Mouse (Mus musculus): ENCODE results near the gene Hmcn2. TPM values are rescaled to one million over a fixed set of nuclear protein-coding genes. Genes with fewer than 3 reads are reported as not detected.

The Hmcn2 gene
- total RNA-seq (2014; rRNA removed) (0.68 TPM in 2 replicates), polyA plus RNA-seq (2015; fragmentation: Nextera tagmentation; extraction: Ambion mirVana) (0.16 and 0.54 TPM in 2 replicates)

DNA sequence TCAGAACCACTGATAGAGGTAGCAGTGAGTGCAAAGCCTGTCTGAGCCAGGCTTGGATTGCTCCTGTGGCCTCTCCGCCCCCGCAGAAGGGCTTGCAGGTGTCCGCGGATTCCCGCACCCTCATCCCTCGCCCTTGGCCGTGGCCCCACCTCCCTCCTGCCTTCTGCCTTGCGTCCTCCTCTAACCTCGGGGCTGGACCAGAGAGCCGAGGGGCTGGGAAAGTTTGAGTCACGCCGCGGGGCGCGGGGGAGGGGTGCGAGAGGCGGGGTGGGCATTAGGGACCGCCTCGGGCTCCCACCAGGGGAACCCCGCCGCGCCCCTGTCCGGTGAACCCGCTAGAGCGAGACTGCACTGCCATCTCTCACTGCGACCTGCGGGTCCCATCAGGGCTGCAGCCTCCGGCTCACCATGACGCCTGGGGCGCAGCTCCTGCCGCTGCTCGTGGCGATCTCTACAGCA lies at the start of gene Hmcn2:
Gene Hmcn2, plus strand, starts transcription at position 409 of the 459 bp plus-strand sequence.
- Histone ChIP-seq H3K27ac (no peak within 1 kb of the TSS), H3K4me2 (ENCODE audit: low read depth, low read length) (peak within 1 kb of the TSS; percentile 49), H3K9ac (replicated peaks; ENCODE audit: low read length) (peak within 1 kb of the TSS; percentile 24; the same call in 1 of the 2 replicates), H3K4me3 (ENCODE audit: low read length) (peak within 1 kb of the TSS; percentile 26), H3K4me1 (ENCODE audit: insufficient read depth, low read length) (no peaks in the 10 kb centered on the region), H3K27me3 (ENCODE audit: insufficient read depth, low read length) (peaks cover 34% of the 10 kb centered on the region), H3K36me3 (ENCODE audit: insufficient read depth, low read length) (no peaks in the 10 kb centered on the region), H3K9me3 (ENCODE audit: low read length) (no peaks in the 10 kb centered on the region)
- WGBS = 3% methylated on average over 29 of the region's 33 CpGs
- DNase-seq (ENCODE audit: low spot score) (no peak), ATAC-seq (no peak)
- TF ChIP-seq CTCF (IDR thresholded peaks at IDR 0.05; ENCODE audit: low read depth) = no peak

DNA sequence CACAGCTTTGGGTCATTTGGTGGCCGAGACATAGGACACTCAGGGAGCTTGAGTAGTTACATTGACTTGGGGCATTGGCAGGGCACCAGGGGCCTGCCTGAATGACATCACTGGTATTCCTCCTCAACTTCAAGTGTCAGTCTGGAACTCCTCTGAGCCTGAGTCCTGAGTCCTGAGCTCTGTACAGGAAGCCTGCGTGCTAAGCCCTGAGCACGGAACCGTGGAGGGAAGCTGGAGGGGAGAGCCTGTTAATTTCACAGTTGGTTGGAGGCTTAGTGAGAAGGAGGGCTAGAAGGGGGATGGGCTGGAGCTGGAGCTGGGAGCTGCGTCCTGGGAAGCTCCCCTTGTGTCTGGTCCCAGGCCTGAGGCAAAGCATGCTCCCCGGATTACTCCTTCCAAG lies 46.8 kb upstream of the Hmcn2 start:
- H3K4me2 ChIP-seq (ENCODE audit: low read depth, low read length) = no peak overlapping the region
- H3K27ac ChIP-seq = peak overlapping the region; percentile 32
- no peaks in the 10 kb centered on the region for H3K9me3 ChIP-seq (ENCODE audit: low read length)
- TF ChIP-seq CTCF (IDR thresholded peaks at IDR 0.05; ENCODE audit: low read depth) = no peak
- H3K9ac ChIP-seq (replicated peaks; ENCODE audit: low read length) = no peak overlapping the region
- H3K36me3 ChIP-seq (ENCODE audit: insufficient read depth, low read length) = no peaks in the 10 kb centered on the region
- H3K27me3 ChIP-seq (ENCODE audit: insufficient read depth, low read length) = no peaks in the 10 kb centered on the region
- DNase-seq (ENCODE audit: low spot score) (peak; percentile 51), ATAC-seq (no peak)
- WGBS = 14% methylated on average over 6 of the region's 6 CpGs
- peaks cover 50% of the 10 kb centered on the region for H3K4me1 ChIP-seq (ENCODE audit: insufficient read depth, low read length)
- H3K4me3 ChIP-seq (ENCODE audit: low read length) = no peak overlapping the region

DNA sequence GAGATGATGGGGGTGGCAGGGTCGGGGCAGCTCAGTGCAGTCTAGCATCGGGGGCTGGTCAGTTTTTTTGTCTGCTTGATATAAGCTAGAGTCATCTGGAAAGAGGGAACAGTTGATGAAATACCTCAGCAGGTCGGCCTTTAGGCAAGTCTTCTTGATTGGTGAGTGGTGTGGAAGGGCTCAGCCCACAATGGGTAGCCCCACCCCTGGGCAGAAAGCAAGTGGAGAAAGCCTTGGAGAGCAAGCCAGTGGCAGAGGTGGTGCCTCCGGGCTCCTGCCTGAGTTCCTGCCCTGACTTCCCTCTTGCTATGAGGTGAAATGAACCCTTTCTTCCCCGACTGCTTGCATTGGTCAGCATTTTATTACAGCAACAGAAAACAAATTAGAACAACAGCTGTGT lies 45.6 kb upstream of the Hmcn2 start:
- Histone ChIP-seq H3K9ac (replicated peaks; ENCODE audit: low read length) (no peak overlapping the region), H3K4me1 (ENCODE audit: insufficient read depth, low read length) (peaks cover 43% of the 10 kb centered on the region), H3K36me3 (ENCODE audit: insufficient read depth, low read length) (no peaks in the 10 kb centered on the region), H3K9me3 (ENCODE audit: low read length) (no peaks in the 10 kb centered on the region), H3K27me3 (ENCODE audit: insufficient read depth, low read length) (no peaks in the 10 kb centered on the region), H3K27ac (peak overlapping the region; percentile 16; the same call in 1 of the 2 replicates), H3K4me2 (ENCODE audit: low read depth, low read length) (no peak overlapping the region), H3K4me3 (ENCODE audit: low read length) (no peak overlapping the region)
- TF ChIP-seq CTCF (IDR thresholded peaks at IDR 0.05; ENCODE audit: low read depth) = no peak
- WGBS = 45% methylated on average over 5 of the region's 5 CpGs
- DNase-seq (ENCODE audit: low spot score) (no peak), ATAC-seq (no peak)

DNA sequence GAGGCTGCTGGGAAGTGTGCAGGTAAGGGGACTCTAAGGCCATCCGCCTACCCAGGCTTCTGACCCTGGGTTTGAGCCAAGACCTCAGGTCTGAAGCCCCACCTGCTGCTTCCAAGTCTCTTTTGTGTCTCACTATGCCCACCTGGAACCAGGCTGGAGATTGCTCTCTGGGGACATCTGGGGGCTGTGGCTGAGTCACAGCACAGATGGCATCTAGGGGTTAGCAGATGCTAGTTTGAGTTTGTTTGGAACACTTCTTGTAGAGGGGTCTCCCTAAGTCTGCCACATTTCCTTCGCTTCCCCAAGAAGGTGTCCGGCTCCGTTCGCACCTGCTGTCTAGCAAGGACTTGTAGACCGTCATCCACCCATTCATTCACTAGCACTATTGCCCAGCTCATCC lies 45.0 kb upstream of the Hmcn2 start:
- H3K4me1 ChIP-seq (ENCODE audit: insufficient read depth, low read length) = peaks cover 38% of the 10 kb centered on the region
- ATAC-seq (no peak), DNase-seq (ENCODE audit: low spot score) (no peak)
- no peaks in the 10 kb centered on the region for H3K9me3 ChIP-seq (ENCODE audit: low read length)
- H3K9ac ChIP-seq (replicated peaks; ENCODE audit: low read length) = no peak overlapping the region
- H3K4me2 ChIP-seq (ENCODE audit: low read depth, low read length) = no peak overlapping the region
- no peak for TF ChIP-seq CTCF (IDR thresholded peaks at IDR 0.05; ENCODE audit: low read depth)
- H3K36me3 ChIP-seq (ENCODE audit: insufficient read depth, low read length) = no peaks in the 10 kb centered on the region
- 66% methylated on average over 6 of the region's 6 CpGs for WGBS
- H3K4me3 ChIP-seq (ENCODE audit: low read length) = no peak overlapping the region
- peak overlapping the region; percentile 16; the same call in 1 of the 2 replicates for H3K27ac ChIP-seq
- no peaks in the 10 kb centered on the region for H3K27me3 ChIP-seq (ENCODE audit: insufficient read depth, low read length)

- H3K4me1 ChIP-seq (ENCODE audit: insufficient read depth, low read length) = peaks cover 32% of the 10 kb centered on the region
Measured at GRCm38 (mm10) chr2:31269847-31270246, 44.4 kb upstream of the Hmcn2 start.

GRCm38 (mm10) chr2:31270470-31270869 lies 43.7 kb upstream of the Hmcn2 start:
- peaks cover 26% of the 10 kb centered on the region for H3K4me1 ChIP-seq (ENCODE audit: insufficient read depth, low read length)
- ATAC-seq = no peak

More at GRCm38 (mm10) chr2:31269847-31270246, 44.4 kb upstream of the Hmcn2 start:
- H3K9ac ChIP-seq (replicated peaks; ENCODE audit: low read length) = no peak overlapping the region
- no peak for ATAC-seq
- no peak for DNase-seq (ENCODE audit: low spot score)
- no peaks in the 10 kb centered on the region for H3K9me3 ChIP-seq (ENCODE audit: low read length)
- 93% methylated on average over 10 of the region's 10 CpGs for WGBS
- no peak overlapping the region for H3K4me3 ChIP-seq (ENCODE audit: low read length)
- H3K27ac ChIP-seq = no peak overlapping the region
- no peak for TF ChIP-seq CTCF (IDR thresholded peaks at IDR 0.05; ENCODE audit: low read depth)
- H3K4me2 ChIP-seq (ENCODE audit: low read depth, low read length) = no peak overlapping the region
- no peaks in the 10 kb centered on the region for H3K36me3 ChIP-seq (ENCODE audit: insufficient read depth, low read length)
- no peaks in the 10 kb centered on the region for H3K27me3 ChIP-seq (ENCODE audit: insufficient read depth, low read length)

GRCm38 (mm10) chr2:31271071-31271470 lies 43.1 kb upstream of the Hmcn2 start:
- no peak for ATAC-seq
- H3K9me3 ChIP-seq (ENCODE audit: low read length) = no peaks in the 10 kb centered on the region

More at GRCm38 (mm10) chr2:31270470-31270869, 43.7 kb upstream of the Hmcn2 start:
- no peak overlapping the region for H3K27ac ChIP-seq
- H3K4me2 ChIP-seq (ENCODE audit: low read depth, low read length) = no peak overlapping the region
- no peak for TF ChIP-seq CTCF (IDR thresholded peaks at IDR 0.05; ENCODE audit: low read depth)
- no peaks in the 10 kb centered on the region for H3K9me3 ChIP-seq (ENCODE audit: low read length)
- H3K9ac ChIP-seq (replicated peaks; ENCODE audit: low read length) = no peak overlapping the region
- H3K36me3 ChIP-seq (ENCODE audit: insufficient read depth, low read length) = no peaks in the 10 kb centered on the region
- no peak for DNase-seq (ENCODE audit: low spot score)
- no peaks in the 10 kb centered on the region for H3K27me3 ChIP-seq (ENCODE audit: insufficient read depth, low read length)
- 95% methylated on average over 8 of the region's 8 CpGs for WGBS
- no peak overlapping the region for H3K4me3 ChIP-seq (ENCODE audit: low read length)

More at GRCm38 (mm10) chr2:31271071-31271470, 43.1 kb upstream of the Hmcn2 start:
- no peak overlapping the region for H3K9ac ChIP-seq (replicated peaks; ENCODE audit: low read length)
- TF ChIP-seq CTCF (IDR thresholded peaks at IDR 0.05; ENCODE audit: low read depth) = peak; percentile 39; the same call in 1 of the 2 replicates
- H3K4me3 ChIP-seq (ENCODE audit: low read length) = no peak overlapping the region
- H3K27ac ChIP-seq = no peak overlapping the region
- 87% methylated on average over 1 of the region's 1 CpGs for WGBS
- no peak for DNase-seq (ENCODE audit: low spot score)
- peaks cover 21% of the 10 kb centered on the region for H3K4me1 ChIP-seq (ENCODE audit: insufficient read depth, low read length)
- no peak overlapping the region for H3K4me2 ChIP-seq (ENCODE audit: low read depth, low read length)
- no peaks in the 10 kb centered on the region for H3K36me3 ChIP-seq (ENCODE audit: insufficient read depth, low read length)
- no peaks in the 10 kb centered on the region for H3K27me3 ChIP-seq (ENCODE audit: insufficient read depth, low read length)

Data from hindbrain, postnatal 0 days (tissue).